Mouse (Mus musculus): ENCODE measurements around the gene Serpine1. TPM values are rescaled to one million over a fixed set of nuclear protein-coding genes. Genes with fewer than 3 reads are reported as not detected.

Serpine1 gene
- polyA plus RNA-seq, 1 experiment = 33.4 TPM

GRCm38 (mm10) chr5:137046991-137047390 lies 25.1 kb downstream of the Serpine1 start:
- H3K9me3 ChIP-seq (replicated peaks; ENCODE audit: control insufficient read depth, insufficient read depth, low read length, poor library complexity, severe bottlenecking) = no peaks in the 10 kb centered on the region
- H3K4me1 ChIP-seq (ENCODE audit: control insufficient read depth, insufficient read depth, low read length) = peaks cover 5% of the 10 kb centered on the region
- TF ChIP-seq POLR2A (IDR thresholded peaks at IDR 0.05; ENCODE audit: insufficient read depth, low read length) (no peak), CTCF (IDR thresholded peaks at IDR 0.05; ENCODE audit: low read depth, low read length) (no peak), EP300 (IDR thresholded peaks at IDR 0.05; ENCODE audit: insufficient read depth, low read depth, low read length) (peak; percentile 87)
- H3K36me3 ChIP-seq (ENCODE audit: control insufficient read depth, insufficient read depth, low read length, poor library complexity, severe bottlenecking) = no peaks in the 10 kb centered on the region
- peak overlapping the region; percentile 73; the same call in 1 of the 2 replicates for H3K27ac ChIP-seq (ENCODE audit: insufficient read depth, low read length)
- no peak overlapping the region for H3K4me3 ChIP-seq (ENCODE audit: low read depth, low read length)
- H3K27me3 ChIP-seq (ENCODE audit: control insufficient read depth, insufficient read depth, low read length, poor library complexity, severe bottlenecking) = no peaks in the 10 kb centered on the region
- H3K9ac ChIP-seq (ENCODE audit: low read depth, poor library complexity, severe bottlenecking) = no peak overlapping the region

GRCm38 (mm10) chr5:137046324-137046718 lies 25.7 kb downstream of the Serpine1 start:
- no peaks in the 10 kb centered on the region for H3K9me3 ChIP-seq (replicated peaks; ENCODE audit: control insufficient read depth, insufficient read depth, low read length, poor library complexity, severe bottlenecking)

DNA sequence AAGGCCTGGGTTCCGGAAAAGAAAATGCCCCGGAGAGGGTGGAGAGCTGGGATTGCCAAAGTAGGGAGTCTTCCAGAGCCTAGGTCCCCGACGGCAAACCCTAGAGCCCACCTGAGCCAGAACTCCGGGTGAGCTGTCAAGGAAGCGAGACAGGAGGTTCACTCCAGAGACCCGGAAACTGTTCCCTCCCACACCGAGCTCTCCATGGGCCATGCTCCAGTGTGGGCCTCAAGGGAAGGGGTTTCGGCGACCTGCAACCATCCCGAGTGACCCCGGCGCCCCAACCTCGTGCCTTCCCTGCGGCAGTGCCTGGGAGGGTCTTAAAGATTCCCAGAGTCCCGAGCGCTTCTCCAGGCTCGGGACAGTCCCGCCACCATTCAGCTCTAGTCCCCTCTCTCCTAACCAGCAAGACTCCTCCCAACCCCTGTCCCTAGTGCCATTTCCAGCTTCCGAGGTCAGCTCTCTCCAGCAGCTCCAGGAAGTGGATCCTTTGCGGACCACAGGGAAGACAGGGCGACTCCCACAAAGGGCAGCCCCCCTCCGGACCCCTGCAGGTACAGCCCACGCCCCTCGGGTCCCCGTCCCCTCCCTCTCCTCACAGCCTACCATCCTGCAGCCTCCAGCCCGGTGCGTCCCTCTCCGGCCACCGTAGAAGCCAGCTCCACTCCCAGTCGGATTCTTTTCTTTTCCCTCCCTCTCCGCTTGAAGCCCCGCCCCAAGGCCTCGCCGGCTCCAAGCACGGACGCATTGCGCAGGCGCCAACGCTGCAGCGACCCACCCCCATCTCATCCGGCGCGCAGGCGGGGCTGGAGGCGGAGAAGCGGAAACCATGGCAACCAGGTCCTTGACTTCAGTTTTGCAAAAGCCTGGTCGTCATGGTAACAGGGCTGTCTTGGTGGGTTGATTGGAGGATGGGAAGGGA lies 26.4 kb downstream of the Serpine1 start, which contains the start of gene Ap1s1:
Gene Ap1s1, minus strand, starts transcription at position 734 of the 922 bp plus-strand sequence.
- Histone ChIP-seq H3K27me3 (ENCODE audit: control insufficient read depth, insufficient read depth, low read length, poor library complexity, severe bottlenecking) (no peaks in the 10 kb centered on the region), H3K27ac (ENCODE audit: insufficient read depth, low read length) (peak within 1 kb of the TSS; percentile 77), H3K4me1 (ENCODE audit: control insufficient read depth, insufficient read depth, low read length) (peaks cover 3% of the 10 kb centered on the region), H3K4me3 (ENCODE audit: low read depth, low read length) (peak within 1 kb of the TSS; percentile 82), H3K36me3 (ENCODE audit: control insufficient read depth, insufficient read depth, low read length, poor library complexity, severe bottlenecking) (no peaks in the 10 kb centered on the region), H3K9me3 (replicated peaks; ENCODE audit: control insufficient read depth, insufficient read depth, low read length, poor library complexity, severe bottlenecking) (no peaks in the 10 kb centered on the region), H3K9ac (ENCODE audit: low read depth, poor library complexity, severe bottlenecking) (peak within 1 kb of the TSS; percentile 67)
- no peak for TF ChIP-seq CTCF (IDR thresholded peaks at IDR 0.05; ENCODE audit: low read depth, low read length)

More at GRCm38 (mm10) chr5:137046324-137046718, 25.7 kb downstream of the Serpine1 start:
- Histone ChIP-seq H3K9ac (ENCODE audit: low read depth, poor library complexity, severe bottlenecking) (no peak overlapping the region), H3K4me1 (ENCODE audit: control insufficient read depth, insufficient read depth, low read length) (peaks cover 3% of the 10 kb centered on the region), H3K4me3 (ENCODE audit: low read depth, low read length) (no peak overlapping the region), H3K27me3 (ENCODE audit: control insufficient read depth, insufficient read depth, low read length, poor library complexity, severe bottlenecking) (no peaks in the 10 kb centered on the region), H3K36me3 (ENCODE audit: control insufficient read depth, insufficient read depth, low read length, poor library complexity, severe bottlenecking) (no peaks in the 10 kb centered on the region), H3K27ac (ENCODE audit: insufficient read depth, low read length) (peak overlapping the region; percentile 77)
- TF ChIP-seq CTCF (IDR thresholded peaks at IDR 0.05; ENCODE audit: low read depth, low read length) = no peak
- TF ChIP-seq EP300 (IDR thresholded peaks at IDR 0.05; ENCODE audit: insufficient read depth, low read depth, low read length) = 0 out of 2 replicates have a peak, but pooled peaks have one; percentile 11

DNA sequence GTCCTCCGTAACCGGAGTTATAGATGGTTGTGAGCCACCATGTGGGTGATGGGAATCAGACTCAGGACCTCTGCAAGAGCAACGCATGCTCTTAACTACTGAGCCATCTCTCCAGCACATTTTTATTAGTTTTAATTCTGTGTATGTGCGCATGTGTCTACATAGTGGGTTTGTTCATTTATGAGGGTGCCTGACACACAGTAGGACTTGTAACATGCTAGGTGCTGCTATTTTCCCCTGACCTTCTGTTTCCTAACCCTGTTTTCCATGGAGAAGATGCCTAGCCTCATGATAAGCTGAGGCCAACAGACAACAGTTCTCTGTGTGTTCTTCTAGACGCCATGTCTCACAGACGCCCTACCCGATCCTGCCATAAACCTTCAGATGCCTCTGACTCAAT lies 28.1 kb downstream of the Serpine1 start:
- TF ChIP-seq POLR2A (IDR thresholded peaks at IDR 0.05; ENCODE audit: insufficient read depth, low read length) (no peak), EP300 (IDR thresholded peaks at IDR 0.05; ENCODE audit: insufficient read depth, low read depth, low read length) (no peak), CTCF (IDR thresholded peaks at IDR 0.05; ENCODE audit: low read depth, low read length) (no peak)
- no peak overlapping the region for H3K4me3 ChIP-seq (ENCODE audit: low read depth, low read length)
- H3K27ac ChIP-seq (ENCODE audit: insufficient read depth, low read length) = no peak overlapping the region
- H3K27me3 ChIP-seq (ENCODE audit: control insufficient read depth, insufficient read depth, low read length, poor library complexity, severe bottlenecking) = no peaks in the 10 kb centered on the region
- no peaks in the 10 kb centered on the region for H3K9me3 ChIP-seq (replicated peaks; ENCODE audit: control insufficient read depth, insufficient read depth, low read length, poor library complexity, severe bottlenecking)
- peaks cover 3% of the 10 kb centered on the region for H3K4me1 ChIP-seq (ENCODE audit: control insufficient read depth, insufficient read depth, low read length)
- no peak overlapping the region for H3K9ac ChIP-seq (ENCODE audit: low read depth, poor library complexity, severe bottlenecking)
- H3K36me3 ChIP-seq (ENCODE audit: control insufficient read depth, insufficient read depth, low read length, poor library complexity, severe bottlenecking) = no peaks in the 10 kb centered on the region

GRCm38 (mm10) chr5:137041442-137041841 lies 30.6 kb downstream of the Serpine1 start:
- no peak overlapping the region for H3K9ac ChIP-seq (ENCODE audit: low read depth, poor library complexity, severe bottlenecking)
- H3K4me1 ChIP-seq (ENCODE audit: control insufficient read depth, insufficient read depth, low read length) = peaks cover 2% of the 10 kb centered on the region
- H3K27me3 ChIP-seq (ENCODE audit: control insufficient read depth, insufficient read depth, low read length, poor library complexity, severe bottlenecking) = no peaks in the 10 kb centered on the region
- H3K9me3 ChIP-seq (replicated peaks; ENCODE audit: control insufficient read depth, insufficient read depth, low read length, poor library complexity, severe bottlenecking) = no peaks in the 10 kb centered on the region
- H3K4me3 ChIP-seq (ENCODE audit: low read depth, low read length) = no peak overlapping the region
- H3K27ac ChIP-seq (ENCODE audit: insufficient read depth, low read length) = no peak overlapping the region
- no peaks in the 10 kb centered on the region for H3K36me3 ChIP-seq (ENCODE audit: control insufficient read depth, insufficient read depth, low read length, poor library complexity, severe bottlenecking)
- no peak for TF ChIP-seq CTCF (IDR thresholded peaks at IDR 0.05; ENCODE audit: low read depth, low read length)
- no peak for TF ChIP-seq EP300 (IDR thresholded peaks at IDR 0.05; ENCODE audit: insufficient read depth, low read depth, low read length)
- TF ChIP-seq POLR2A (IDR thresholded peaks at IDR 0.05; ENCODE audit: insufficient read depth, low read length) = no peak

DNA sequence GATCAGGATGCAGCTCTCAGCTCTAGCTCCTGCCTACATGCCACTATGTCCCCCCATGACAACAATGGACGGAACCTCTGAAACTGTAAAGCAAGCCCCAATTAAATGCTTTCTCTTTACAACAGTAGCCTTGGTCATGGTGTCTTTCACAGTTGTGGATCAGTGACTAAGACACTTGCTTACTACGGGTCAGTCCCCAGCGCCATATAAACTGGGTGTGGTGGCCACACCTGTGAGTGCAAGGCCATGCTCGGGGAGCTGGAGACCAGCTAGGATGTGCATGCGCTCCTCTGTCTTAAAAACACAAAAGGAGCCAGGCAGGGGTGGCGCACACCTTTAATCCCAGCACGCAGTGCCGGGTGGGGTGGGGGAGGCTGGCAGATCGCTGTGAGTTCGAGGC lies 32.6 kb downstream of the Serpine1 start:
- Histone ChIP-seq H3K4me3 (ENCODE audit: low read depth, low read length) (no peak overlapping the region), H3K4me1 (ENCODE audit: control insufficient read depth, insufficient read depth, low read length) (no peaks in the 10 kb centered on the region), H3K27me3 (ENCODE audit: control insufficient read depth, insufficient read depth, low read length, poor library complexity, severe bottlenecking) (no peaks in the 10 kb centered on the region), H3K36me3 (ENCODE audit: control insufficient read depth, insufficient read depth, low read length, poor library complexity, severe bottlenecking) (no peaks in the 10 kb centered on the region), H3K27ac (ENCODE audit: insufficient read depth, low read length) (no peak overlapping the region), H3K9ac (ENCODE audit: low read depth, poor library complexity, severe bottlenecking) (no peak overlapping the region), H3K9me3 (replicated peaks; ENCODE audit: control insufficient read depth, insufficient read depth, low read length, poor library complexity, severe bottlenecking) (no peaks in the 10 kb centered on the region)
- TF ChIP-seq POLR2A (IDR thresholded peaks at IDR 0.05; ENCODE audit: insufficient read depth, low read length) (no peak), EP300 (IDR thresholded peaks at IDR 0.05; ENCODE audit: insufficient read depth, low read depth, low read length) (no peak), CTCF (IDR thresholded peaks at IDR 0.05; ENCODE audit: low read depth, low read length) (no peak)

Data from ES-Bruce4 (cell line).